Mouse (Mus musculus) bone marrow macrophage, adult 2 months (primary cell): ENCODE results near the gene Zfand5.

Source experiments
- CTCF ChIP-seq: IDR thresholded peaks from 2 replicates; pipeline ENCODE4 v1.5.1; 2012; ENCODE audit warnings: low read depth, mild to moderate bottlenecking, low read length, moderate library complexity
- POLR2A ChIP-seq: IDR thresholded peaks from 2 replicates; pipeline ENCODE4 v1.6.1; 2012; ENCODE audit warnings: mild to moderate bottlenecking, low read depth, low read length, borderline replicate concordance

DNA sequence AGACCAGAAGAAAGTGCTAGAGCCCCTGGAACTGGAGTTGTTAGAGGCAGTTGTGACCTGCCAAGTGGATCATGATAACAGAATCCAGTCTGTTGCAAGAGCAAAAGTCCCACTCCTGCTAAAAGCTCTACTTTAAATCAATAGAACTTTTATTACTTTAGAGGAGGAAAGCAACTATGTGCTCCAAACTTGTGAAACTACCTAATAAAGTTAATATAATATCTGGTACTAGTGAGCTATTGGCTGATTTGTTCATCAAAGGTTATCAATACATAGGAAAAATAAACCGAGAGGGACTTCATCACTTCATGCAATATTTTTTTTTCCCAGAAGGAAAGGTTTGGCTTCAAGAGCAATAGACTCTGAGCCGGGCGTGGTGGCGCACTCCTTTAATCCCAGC lies 25.3 kb downstream of the Zfand5 start:
- TF ChIP-seq CTCF (no peak), POLR2A (no peak)
